8 mouse cellular contexts compared by ENCODE assay signal in the genomic region with DNA sequence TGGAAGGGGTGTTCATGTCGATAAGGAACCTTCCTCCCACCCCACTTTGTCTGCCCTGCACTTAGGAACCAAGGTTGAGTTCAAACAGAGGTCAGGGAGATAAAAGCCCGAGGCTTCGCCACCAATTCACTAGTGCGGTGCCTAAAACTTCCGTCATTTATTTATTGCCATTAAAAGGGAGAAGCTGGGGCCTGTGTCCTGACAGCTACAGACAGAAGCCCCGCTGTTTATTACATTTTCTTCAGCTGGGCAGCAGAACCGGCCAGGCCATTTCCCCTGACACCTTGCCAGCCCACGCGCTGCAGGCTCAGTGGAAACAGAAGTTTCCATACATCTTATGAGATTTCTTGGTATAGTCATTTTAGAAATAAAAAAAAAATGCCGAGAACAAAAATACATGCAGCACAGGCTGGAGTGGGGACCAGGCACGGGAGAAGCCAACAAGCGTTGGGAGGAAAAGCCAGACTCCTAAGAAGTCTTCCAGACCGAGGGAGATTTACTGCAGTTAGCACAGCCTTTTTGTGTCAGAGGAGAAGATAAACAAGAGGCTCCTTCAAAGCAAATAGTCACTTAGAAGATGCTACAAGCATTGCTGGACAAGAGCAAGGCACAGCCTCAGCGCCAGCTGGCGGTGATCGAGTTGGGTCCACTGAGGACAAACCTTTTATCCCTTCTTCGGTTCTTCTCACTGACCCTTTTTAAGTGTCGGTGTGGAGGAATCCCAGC.
DNase-seq lines count a peak whose midpoint lies in the region; ATAC-seq and TF ChIP-seq lines count a peak whose summit lies in the region.

No protein-coding gene starts in this region.

- H3K27ac ChIP-seq in left cerebral cortex, adult 2 months, result 0 out of 2 replicates have a peak overlapping the region, but pooled peaks have one; percentile 11
- 0 out of 2 replicates have a peak overlapping the region, but pooled peaks have one; percentile 2 for H3K27ac ChIP-seq in embryonic facial prominence, embryonic 12.5 days
- peak overlapping the region; percentile 45 for H3K27ac ChIP-seq in heart, embryonic 16.5 days (ENCODE audit: low read length)
- peak overlapping the region; percentile 83 for H3K27ac ChIP-seq in neural tube, embryonic 11.5 days (ENCODE audit: low read depth, low read length)

- peak overlapping the region; percentile 18; the same call in 1 of the 2 replicates for H3K4me3 ChIP-seq in left cerebral cortex, adult 2 months
- no peak overlapping the region for H3K4me3 ChIP-seq in embryonic facial prominence, embryonic 12.5 days
- peak overlapping the region; percentile 10 for H3K4me3 ChIP-seq in heart, embryonic 16.5 days (ENCODE audit: low read length)
- no peak overlapping the region for H3K4me3 ChIP-seq in neural tube, embryonic 11.5 days (ENCODE audit: low read depth, low read length)

- 35% methylated on average over 18 of the region's 18 CpGs for WGBS in embryonic facial prominence, embryonic 12.5 days
- 17% methylated on average over 18 of the region's 18 CpGs for WGBS in heart, embryonic 16.5 days
- WGBS in neural tube, embryonic 11.5 days, result 4% methylated on average over 18 of the region's 18 CpGs

- DNase-seq in left cerebral cortex, adult 2 months (ENCODE audit: extremely low spot score in 1 of 2, low spot score in 2 of 2), result peak in 1 of 2 experiments; percentile 15
- DNase-seq in left cerebral cortex, adult 11 months (ENCODE audit: low spot score), result no peak
- peak; percentile 76 to 84 for DNase-seq in kidney, postnatal 4 days
- peak; percentile 64 for DNase-seq in neural tube, embryonic 11.5 days (ENCODE audit: low spot score)
- DNase-seq in Muller cell, postnatal 12 days (ENCODE audit: inconsistent ontology term), result no peak

- H3K4me1 ChIP-seq in embryonic facial prominence, embryonic 12.5 days, result peaks cover 5% of the 10 kb centered on the region; the same call in 1 of the 2 replicates
- peaks cover 12% of the 10 kb centered on the region for H3K4me1 ChIP-seq in heart, embryonic 16.5 days (ENCODE audit: control insufficient read depth, insufficient read depth, low read length)
- peaks cover 23% of the 10 kb centered on the region for H3K4me1 ChIP-seq in neural tube, embryonic 11.5 days (ENCODE audit: control insufficient read depth, insufficient read depth, low read length)

- intact Hi-C loops in left cerebral cortex, adult 2 months (cut with DNase I), result no loop called here

- no peaks in the 10 kb centered on the region for H3K9me3 ChIP-seq in embryonic facial prominence, embryonic 12.5 days
- no peaks in the 10 kb centered on the region for H3K9me3 ChIP-seq in heart, embryonic 16.5 days (replicated peaks; ENCODE audit: control insufficient read depth, low read length)
- H3K9me3 ChIP-seq in neural tube, embryonic 11.5 days (ENCODE audit: control insufficient read depth, low read length), result no peaks in the 10 kb centered on the region

- H3K4me2 ChIP-seq in embryonic facial prominence, embryonic 12.5 days (replicated peaks), result no peak overlapping the region
- H3K4me2 ChIP-seq in heart, embryonic 16.5 days (ENCODE audit: low read depth, low read length), result peak overlapping the region; percentile 48
- H3K4me2 ChIP-seq in neural tube, embryonic 11.5 days (ENCODE audit: low read depth), result peak overlapping the region; percentile 29

- no peak for ATAC-seq in embryonic facial prominence, embryonic 12.5 days (ENCODE audit: insufficient number of reproducible peaks, insufficient read depth, low FRiP score, low TSS enrichment)
- ATAC-seq in heart, embryonic 16.5 days (replicated peaks; ENCODE audit: extremely low read depth, insufficient read depth, low FRiP score), result no peak
- ATAC-seq in neural tube, embryonic 11.5 days (ENCODE audit: insufficient read depth, low FRiP score, low TSS enrichment), result peak; percentile 67
- ATAC-seq in activated CD4-positive, CD25-positive, alpha-beta regulatory T cell, adult 4 months, result no peak

- H3K27me3 ChIP-seq in embryonic facial prominence, embryonic 12.5 days, result no peaks in the 10 kb centered on the region
- no peaks in the 10 kb centered on the region for H3K27me3 ChIP-seq in heart, embryonic 16.5 days (ENCODE audit: control insufficient read depth, insufficient read depth, low read length)
- H3K27me3 ChIP-seq in neural tube, embryonic 11.5 days (ENCODE audit: control insufficient read depth, insufficient read depth, low read length), result no peaks in the 10 kb centered on the region

- no peaks in the 10 kb centered on the region for H3K36me3 ChIP-seq in embryonic facial prominence, embryonic 12.5 days
- no peaks in the 10 kb centered on the region for H3K36me3 ChIP-seq in heart, embryonic 16.5 days (ENCODE audit: control insufficient read depth, insufficient read depth)
- no peaks in the 10 kb centered on the region for H3K36me3 ChIP-seq in neural tube, embryonic 11.5 days (ENCODE audit: control insufficient read depth, insufficient read depth, low read length)

- no peak for TF ChIP-seq CTCF in left cerebral cortex, adult 2 months (IDR thresholded peaks at IDR 0.05)

- no peak overlapping the region for H3K9ac ChIP-seq in embryonic facial prominence, embryonic 12.5 days
- 0 out of 2 replicates have a peak overlapping the region, but pooled peaks have one; percentile 21 for H3K9ac ChIP-seq in heart, embryonic 16.5 days (ENCODE audit: low read length)
- H3K9ac ChIP-seq in neural tube, embryonic 11.5 days (ENCODE audit: low read length), result peak overlapping the region; percentile 30; the same call in 1 of the 2 replicates

Comparison
In these comparisons a context has a peak if more than half of its experiments do, and no peak if none do; other contexts are left out.
1. DNase-seq: peak in kidney, postnatal 4 days (2 of 2) and neural tube, embryonic 11.5 days (single experiment); none in left cerebral cortex, adult 11 months (single experiment) and Muller cell, postnatal 12 days (single experiment).
2. H3K27ac ChIP-seq: peak in every context shown above with its lines; median percentile 83 in neural tube, embryonic 11.5 days; 45 in heart, embryonic 16.5 days; 11 in left cerebral cortex, adult 2 months; 2 in embryonic facial prominence, embryonic 12.5 days.
3. H3K4me3 ChIP-seq: peak in left cerebral cortex, adult 2 months (single experiment) and heart, embryonic 16.5 days (single experiment); none in embryonic facial prominence, embryonic 12.5 days (single experiment) and neural tube, embryonic 11.5 days (single experiment).